Mouse (Mus musculus) myocyte (in vitro differentiated cells): Measurements from ENCODE around the gene Tcerg1l.

Experiments
- CEBPB ChIP-seq: IDR thresholded peaks from 2 replicates; pipeline ENCODE4 v1.6.1; 2011; ENCODE audit warnings: mild to moderate bottlenecking, moderate library complexity; ENCODE audit not compliant: poor library complexity, insufficient read depth, severe bottlenecking
- E2F4 ChIP-seq: IDR thresholded peaks from one replicate; pipeline ENCODE4 v1.6.1; 2011; ENCODE audit warnings: mild to moderate bottlenecking, control low read depth, moderate library complexity; ENCODE audit not compliant: insufficient read depth
- MAX ChIP-seq: IDR thresholded peaks from one replicate; pipeline ENCODE4 v1.6.1; 2011; ENCODE audit warnings: low read depth, mild to moderate bottlenecking, control low read depth
- MYOD1 ChIP-seq, 3 experiments: IDR thresholded peaks; one replicate each; pipeline ENCODE4 v1.6.1; 2011; ENCODE audit warnings: control low read depth in 2 of 3, low read depth in 2 of 3, mild to moderate bottlenecking in 2 of 3, moderate library complexity in 1 of 3; ENCODE audit not compliant: insufficient read length in 2 of 3, control insufficient read depth in 1 of 3
- MYOG ChIP-seq, 3 experiments: IDR thresholded peaks; one replicate each; pipeline ENCODE4 v1.6.1; 2011; ENCODE audit warnings: control low read depth in 2 of 3, low read depth in 2 of 3, mild to moderate bottlenecking in 2 of 3; ENCODE audit not compliant: insufficient read length in 2 of 3, control insufficient read depth in 1 of 3, insufficient read depth in 1 of 3
- POLR2A ChIP-seq: IDR thresholded peaks from one replicate; pipeline ENCODE4 v1.6.1; 2011; ENCODE audit warnings: low read depth, mild to moderate bottlenecking, control low read depth, moderate library complexity; ENCODE audit not compliant: insufficient read length
- POLR2AphosphoS2 ChIP-seq: IDR thresholded peaks from one replicate; pipeline ENCODE4 v1.6.1; 2011; ENCODE audit warnings: low read depth, control low read depth; ENCODE audit not compliant: insufficient read length
- REST ChIP-seq: IDR thresholded peaks from one replicate; pipeline ENCODE4 v1.6.1; 2011; ENCODE audit warnings: mild to moderate bottlenecking, control low read depth, moderate library complexity; ENCODE audit not compliant: insufficient read depth, insufficient read length
- SRF ChIP-seq: IDR thresholded peaks from one replicate; pipeline ENCODE4 v1.6.1; 2011; ENCODE audit warnings: low read depth; ENCODE audit not compliant: control insufficient read depth, insufficient read length
- TCF12 ChIP-seq: IDR thresholded peaks from one replicate; pipeline ENCODE4 v1.6.1; 2011; ENCODE audit warnings: mild to moderate bottlenecking, control low read depth; ENCODE audit not compliant: poor library complexity, insufficient read depth, severe bottlenecking
- USF1 ChIP-seq: IDR thresholded peaks from one replicate; pipeline ENCODE4 v1.6.1; 2011; ENCODE audit warnings: low read depth, mild to moderate bottlenecking, control low read depth, moderate library complexity

DNA sequence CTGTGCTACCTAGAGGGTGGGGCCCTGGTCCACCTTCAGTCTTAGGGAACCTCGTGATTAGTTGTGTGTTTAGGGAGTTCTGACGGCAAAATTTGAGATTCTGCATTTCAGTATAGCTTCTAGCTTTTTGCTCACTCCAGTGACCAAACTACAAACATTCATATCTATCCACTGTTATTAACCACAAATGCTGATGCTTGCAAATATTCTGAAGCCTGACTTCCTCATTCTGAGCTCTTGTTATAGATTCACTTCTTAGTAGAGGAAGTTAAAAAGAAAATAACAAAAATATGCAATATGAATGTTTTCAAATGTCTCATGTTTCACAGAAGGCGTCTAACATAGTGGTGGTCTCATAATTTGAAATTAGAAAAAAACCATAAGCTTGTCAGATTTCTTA, 8.5 kb downstream of the Tcerg1l start:
- TF ChIP-seq MAX (no peak), REST (no peak), POLR2A (no peak), TCF12 (no peak), USF1 (no peak), E2F4 (no peak), CEBPB (no peak), POLR2AphosphoS2 (no peak), MYOD1 (IDR thresholded peaks at IDR 0.05; ENCODE audit: control insufficient read depth in 1 of 3, insufficient read length in 2 of 3, low read depth in 2 of 3) (no peak), MYOG (IDR thresholded peaks at IDR 0.05; ENCODE audit: control insufficient read depth in 1 of 3, insufficient read depth in 1 of 3, insufficient read length in 2 of 3, low read depth in 2 of 3) (no peak), SRF (no peak)
